Mouse (Mus musculus) left cerebral cortex, postnatal 25 days (tissue): ENCODE measurements around the gene Myl4. TPM values are rescaled to one million over a fixed set of nuclear protein-coding genes. Genes with fewer than 3 reads are reported as not detected.
"Not testable (repeated sequence)": the region's sequence is repeated elsewhere in the genome, so short reads cannot be mapped to it uniquely, and the experiment has no call there.

Source experiments
- DNase-seq, 2 experiments: peaks; one replicate each; pipeline ENCODE4 v3.0.0; 2022; ENCODE audit warnings: low spot score in 2 of 2, mixed read lengths in 1 of 2
- intact Hi-C: fragments of 180-260 bp; cut with DNase I; formaldehyde crosslinking; loops from one replicate; pipeline ENCODE4 v1.15.1; 2025
- total RNA-seq, 2 experiments: library from RNA; stranded (reverse); gene quantifications; 2 replicates each; pipeline ENCODE4 v1.2.3; 2021

Myl4 gene
- total RNA-seq, 2 experiments from 2014 or later = 35.5 to 43.3 TPM

- DNase-seq = no peak
- intact Hi-C loops = no loop called here
These were observed 17.9 kb downstream of the Myl4 start for GRCm38 (mm10) chr11:104568326-104568725.

GRCm38 (mm10) chr11:104570515-104570914 is 20.1 kb downstream of the Myl4 start:
- DNase-seq, intact Hi-C loops: not testable (repeated sequence)

- intact Hi-C loops = not testable (repeated sequence)
- peak; percentile 52 to 80 for DNase-seq
These were observed 20.9 kb downstream of the Myl4 start for GRCm38 (mm10) chr11:104571373-104571772.

GRCm38 (mm10) chr11:104572091-104572490 is 21.6 kb downstream of the Myl4 start:
- intact Hi-C loops = no loop called here
- DNase-seq = no peak

GRCm38 (mm10) chr11:104572566-104572965 is 22.1 kb downstream of the Myl4 start:
- intact Hi-C loops = no loop called here
- DNase-seq = no peak

- intact Hi-C loops = no loop called here
- no peak for DNase-seq
These were observed 26.5 kb downstream of the Myl4 start for GRCm38 (mm10) chr11:104576772-104577612.

GRCm38 (mm10) chr11:104578074-104578473 is 27.6 kb downstream of the Myl4 start:
- no peak for DNase-seq
- intact Hi-C loops = no loop called here

- DNase-seq = no peak
These were observed 28.6 kb downstream of the Myl4 start for GRCm38 (mm10) chr11:104579084-104579483.

GRCm38 (mm10) chr11:104579575-104579974 is 29.1 kb downstream of the Myl4 start:
- no peak for DNase-seq
- intact Hi-C loops = no loop called here

More at GRCm38 (mm10) chr11:104579084-104579483, 28.6 kb downstream of the Myl4 start:
- intact Hi-C loops = no loop called here

GRCm38 (mm10) chr11:104580091-104580490 is 29.6 kb downstream of the Myl4 start:
- intact Hi-C loops = no loop called here

GRCm38 (mm10) chr11:104580606-104581005 is 30.1 kb downstream of the Myl4 start:
- intact Hi-C loops = no loop called here
- peak in 1 of 2 experiments; percentile 43 for DNase-seq

More at GRCm38 (mm10) chr11:104580091-104580490, 29.6 kb downstream of the Myl4 start:
- DNase-seq = no peak

- DNase-seq = no peak
- intact Hi-C loops = no loop called here
These were observed 31.2 kb downstream of the Myl4 start for GRCm38 (mm10) chr11:104581446-104582307.

- intact Hi-C loops = no loop called here
- no peak for DNase-seq
These were observed 31.8 kb downstream of the Myl4 start for GRCm38 (mm10) chr11:104582308-104582606.

GRCm38 (mm10) chr11:104582630-104583364 is 32.3 kb downstream of the Myl4 start:
- no peak for DNase-seq
- intact Hi-C loops = no loop called here

- intact Hi-C loops = no loop called here
- no peak for DNase-seq
These were observed 35.0 kb downstream of the Myl4 start for GRCm38 (mm10) chr11:104585495-104585894.

- DNase-seq = no peak
- intact Hi-C loops = no loop called here
These were observed 37.4 kb downstream of the Myl4 start for GRCm38 (mm10) chr11:104587904-104588303.

GRCm38 (mm10) chr11:104588513-104588912 is 38.0 kb downstream of the Myl4 start:
- no peak for DNase-seq
- intact Hi-C loops = no loop called here

GRCm38 (mm10) chr11:104589570-104589969 is 39.1 kb downstream of the Myl4 start:
- DNase-seq = no peak
- intact Hi-C loops = no loop called here

GRCm38 (mm10) chr11:104590148-104590547 is 39.7 kb downstream of the Myl4 start:
- intact Hi-C loops = loop anchor here (2.0 to 5.0 kb wide), 2 partner anchors 177 to 535 kb away; no protein-coding TSS in a partner anchor
- DNase-seq = peak; percentile 86 to 94
